Mouse (Mus musculus) brown adipose tissue, adult 24 weeks (tissue): Measurements from ENCODE around the gene Bag3. TPM values are rescaled to one million over a fixed set of nuclear protein-coding genes. Genes with fewer than 3 reads are reported as not detected.

Source experiments
- H3K27ac ChIP-seq: fragments of 200-500 bp; replicated peaks from 2 replicates; pipeline ENCODE4 v1.5.1; 2012; ENCODE audit warnings: low read depth, mild to moderate bottlenecking, low read length
- H3K4me1 ChIP-seq: fragments of 200-500 bp; 2 replicates; pipeline ENCODE4 v1.6.1; 2012; ENCODE audit warnings: low read length, mixed read lengths; ENCODE audit not compliant: control insufficient read depth, insufficient read depth, insufficient read length
- H3K4me3 ChIP-seq: fragments of 200-500 bp; 2 replicates; pipeline ENCODE4 v1.5.1; 2012; ENCODE audit warnings: low read depth, mild to moderate bottlenecking, low read length, moderate library complexity; ENCODE audit not compliant: insufficient read depth
- polyA plus RNA-seq: library from polyadenylated mRNA; stranded (reverse); fragments of >200 nt; gene quantifications from 2 replicates; pipeline ENCODE4 v1.2.4, GENCODE M21; 2012; ENCODE audit not compliant: missing spikeins, insufficient read depth, insufficient read length

The Bag3 gene
- 29.2 and 37.5 TPM in 2 replicates for polyA plus RNA-seq

- H3K4me1 ChIP-seq, result peaks cover 3% of the 10 kb centered on the region; the same call in 1 of the 2 replicates
- H3K27ac ChIP-seq, result peak within 1 kb of the TSS; percentile 99
- peak within 1 kb of the TSS; percentile 99 for H3K4me3 ChIP-seq
Measured at GRCm38 (mm10) chr7:128523349-128523961, at the start of gene Bag3. Gene Bag3 (plus strand): TSS chr7:128523616.

DNA sequence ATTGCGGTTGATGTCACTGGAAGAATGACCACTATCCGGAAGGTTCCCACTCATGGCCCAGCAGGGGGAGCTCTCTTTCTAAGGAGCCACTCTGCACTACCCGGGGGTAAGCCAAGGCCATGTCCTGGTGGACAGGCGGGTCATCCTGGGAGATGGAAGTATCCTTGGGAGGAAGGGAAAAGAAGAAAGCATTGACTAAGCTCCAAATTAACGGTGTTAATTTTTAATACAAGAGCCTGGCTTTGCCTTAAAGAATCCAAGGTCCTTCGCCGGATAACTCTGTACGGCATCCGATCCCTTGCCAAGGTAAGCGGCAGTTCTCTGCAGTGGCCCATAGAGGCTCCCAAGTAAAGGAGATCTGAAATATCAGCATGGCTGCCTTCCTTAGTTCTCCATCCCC, 49.1 kb upstream of the Bag3 start:
- Histone ChIP-seq H3K27ac (no peak overlapping the region), H3K4me1 (no peaks in the 10 kb centered on the region), H3K4me3 (peak overlapping the region; percentile 28; the same call in 1 of the 2 replicates)

DNA sequence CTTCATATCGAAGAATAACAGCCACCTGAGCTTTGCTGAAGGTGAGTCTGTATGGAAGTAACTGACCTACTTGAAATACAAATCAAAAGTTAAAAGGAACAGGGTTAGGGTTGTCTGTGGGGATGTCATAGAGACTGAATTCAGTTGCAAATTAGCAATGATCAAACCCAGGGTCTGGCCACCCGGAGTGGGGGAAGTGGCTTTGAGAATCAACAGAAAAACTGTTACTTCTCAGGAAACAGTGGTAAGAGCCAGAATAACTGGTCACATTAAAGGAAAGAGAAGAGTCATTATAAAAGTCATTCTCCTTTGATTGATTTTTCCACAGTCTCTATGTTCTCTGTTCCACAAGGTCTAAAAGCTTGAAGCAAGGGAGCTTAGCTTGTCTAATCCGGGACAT, 34.4 kb upstream of the Bag3 start:
- Histone ChIP-seq H3K27ac (no peak overlapping the region), H3K4me3 (no peak overlapping the region), H3K4me1 (no peaks in the 10 kb centered on the region)

DNA sequence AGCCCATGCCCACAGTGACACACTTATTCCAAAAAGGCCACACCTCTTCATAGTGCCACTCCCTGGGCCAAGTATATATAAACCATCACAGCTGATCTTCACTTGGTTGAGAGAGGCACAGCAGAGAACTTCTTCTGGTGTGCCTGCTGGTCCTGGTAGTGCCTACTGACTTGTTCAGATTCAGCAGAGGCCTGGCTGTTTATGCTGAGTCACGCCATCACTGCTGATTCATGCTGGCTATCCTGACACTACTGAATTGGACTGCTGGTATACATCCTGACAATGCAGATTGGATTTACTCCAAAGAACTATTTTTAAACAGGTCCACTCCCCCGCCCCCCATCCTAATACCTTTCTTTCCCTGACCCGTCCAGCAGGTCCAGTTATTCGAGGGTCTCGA, 28.9 kb upstream of the Bag3 start:
- Histone ChIP-seq H3K4me3 (no peak overlapping the region), H3K27ac (no peak overlapping the region), H3K4me1 (no peaks in the 10 kb centered on the region)

GRCm38 (mm10) chr7:128499801-128500200, 23.6 kb upstream of the Bag3 start:
- Histone ChIP-seq H3K4me1 (no peaks in the 10 kb centered on the region), H3K27ac (no peak overlapping the region), H3K4me3 (no peak overlapping the region)

- Histone ChIP-seq H3K27ac (no peak overlapping the region), H3K4me1 (no peaks in the 10 kb centered on the region), H3K4me3 (no peak overlapping the region)
Measured at GRCm38 (mm10) chr7:128504091-128504490, 19.3 kb upstream of the Bag3 start.

DNA sequence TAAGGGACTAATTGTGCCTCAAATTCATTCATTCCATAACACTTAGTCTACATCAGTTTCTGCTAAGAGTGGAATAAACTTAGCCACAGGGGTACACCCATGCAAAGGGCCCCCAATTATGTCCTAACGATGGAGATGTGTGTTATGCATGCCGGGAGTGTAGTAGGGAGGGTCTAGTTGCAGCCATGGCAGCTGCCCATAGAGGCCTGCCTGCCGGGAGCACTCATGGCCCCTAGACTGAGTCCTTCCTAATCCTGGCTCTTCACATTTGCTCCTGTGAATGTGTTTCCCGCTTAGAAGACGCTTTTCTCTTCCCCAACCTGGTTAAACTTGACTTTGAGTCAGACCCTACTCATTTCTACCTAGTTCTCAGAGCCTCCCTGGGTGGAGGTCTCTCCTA, 11.5 kb upstream of the Bag3 start:
- Histone ChIP-seq H3K4me1 (no peaks in the 10 kb centered on the region), H3K4me3 (no peak overlapping the region), H3K27ac (no peak overlapping the region)

DNA sequence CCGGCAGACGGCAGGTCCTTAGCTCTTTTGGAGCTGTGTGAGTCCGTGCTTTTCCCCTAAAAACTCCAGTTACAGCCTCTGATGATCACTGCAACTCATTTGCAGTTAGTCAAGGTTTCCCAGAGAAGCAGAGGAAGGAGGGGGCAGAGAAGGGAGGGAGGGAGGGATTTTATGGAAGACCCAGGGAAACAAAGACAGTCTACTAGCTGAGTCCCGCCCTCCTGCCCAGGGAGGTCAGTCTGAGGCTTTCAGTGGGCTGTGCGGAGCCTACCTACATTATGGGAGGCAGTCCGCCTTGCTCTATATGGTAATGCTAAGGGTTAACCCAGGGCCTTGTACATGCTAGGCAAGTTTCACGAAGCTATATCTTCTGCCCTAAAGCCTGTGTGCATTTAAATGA, 9.9 kb upstream of the Bag3 start:
- no peaks in the 10 kb centered on the region for H3K4me1 ChIP-seq
- no peak overlapping the region for H3K27ac ChIP-seq
- no peak overlapping the region for H3K4me3 ChIP-seq

GRCm38 (mm10) chr7:128514341-128514740, 9.1 kb upstream of the Bag3 start:
- Histone ChIP-seq H3K4me1 (no peaks in the 10 kb centered on the region), H3K4me3 (no peak overlapping the region), H3K27ac (no peak overlapping the region)

DNA sequence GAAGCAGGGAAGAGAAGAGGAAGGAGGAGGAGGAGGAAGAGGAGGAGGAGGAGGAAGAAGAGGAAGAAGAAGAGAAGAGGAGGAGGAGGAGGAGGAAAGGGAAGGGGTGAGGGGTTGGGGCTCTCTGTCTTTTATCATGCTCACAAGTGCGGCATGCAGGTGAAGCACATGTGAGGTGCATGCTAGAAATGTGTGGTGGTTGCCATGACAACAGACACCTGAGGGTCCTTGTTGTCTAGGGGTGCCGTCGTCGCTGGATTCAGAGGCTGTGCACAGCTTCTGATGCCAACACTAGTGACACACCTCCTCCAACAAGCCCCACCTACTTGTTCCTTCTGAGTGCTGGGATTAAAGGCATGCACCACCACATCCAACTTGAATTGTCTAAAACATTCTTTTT, 7.1 kb upstream of the Bag3 start:
- no peak overlapping the region for H3K4me3 ChIP-seq
- H3K4me1 ChIP-seq, result no peaks in the 10 kb centered on the region
- H3K27ac ChIP-seq, result no peak overlapping the region

DNA sequence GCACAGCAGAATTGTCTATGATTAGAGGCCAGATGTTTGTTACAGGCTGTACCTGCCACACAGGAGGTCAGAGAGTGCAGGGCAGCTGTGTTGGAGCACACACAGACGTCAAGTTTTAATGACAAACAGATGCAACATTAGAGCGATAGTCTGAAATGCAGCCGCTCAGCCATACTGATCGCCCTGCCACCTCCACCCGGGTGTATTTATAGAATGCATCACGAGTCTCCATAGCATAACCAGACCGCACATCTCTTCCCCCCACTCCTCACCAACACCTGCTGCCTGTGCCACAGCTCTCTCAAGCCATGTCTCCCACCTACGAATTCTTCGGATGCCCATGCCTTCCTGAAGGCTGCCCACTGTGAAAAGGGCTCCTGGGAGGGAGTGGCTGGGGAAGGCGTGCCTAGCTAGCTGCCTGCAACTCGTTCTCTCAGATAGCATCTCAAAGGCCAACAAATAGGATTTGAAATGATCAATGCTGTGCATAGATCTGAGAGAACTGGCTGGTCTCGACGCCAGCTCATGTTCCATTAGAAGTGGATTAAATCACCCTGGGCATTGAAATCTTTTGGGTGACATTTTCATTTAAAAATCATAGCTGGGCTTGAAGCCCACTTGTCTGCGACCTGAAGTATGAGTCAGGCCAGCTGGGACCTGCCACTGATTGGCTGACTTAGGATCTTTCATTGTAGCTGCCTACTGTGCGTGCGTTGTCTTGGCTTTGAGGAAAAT, 3.9 kb upstream of the Bag3 start:
- Histone ChIP-seq H3K4me1 (no peaks in the 10 kb centered on the region), H3K4me3 (no peak overlapping the region), H3K27ac (no peak overlapping the region)

DNA sequence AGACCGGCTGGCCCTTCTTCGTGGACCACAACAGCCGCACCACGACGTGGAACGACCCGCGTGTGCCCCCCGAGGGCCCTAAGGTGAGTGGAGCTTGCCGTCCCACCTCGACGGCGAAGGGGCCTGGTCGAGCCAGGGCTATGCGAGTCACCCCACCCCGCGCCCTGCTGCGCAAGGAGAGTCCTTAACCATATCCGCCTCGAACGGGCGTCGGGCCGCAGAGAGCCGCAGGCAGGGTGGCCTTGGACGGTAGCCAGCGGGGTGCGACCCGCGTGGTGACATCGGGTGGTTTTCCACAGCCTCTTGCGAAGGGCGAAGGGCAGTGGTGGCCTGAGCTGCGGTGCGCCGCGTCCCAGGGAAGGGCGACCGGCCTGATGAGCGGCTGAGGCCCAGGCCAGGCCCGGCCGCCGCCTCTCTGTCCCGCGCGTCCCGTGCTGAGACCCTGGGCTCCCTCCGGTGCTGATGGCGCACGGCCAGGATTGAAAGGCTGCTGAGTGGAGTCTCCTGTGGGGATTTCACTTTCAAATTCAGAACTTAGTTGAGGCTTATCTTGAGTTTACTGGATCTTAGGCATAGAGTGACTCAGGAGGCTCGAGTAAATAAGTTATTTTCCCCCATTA, 656 bp downstream of the Bag3 start:
- peaks cover 9% of the 10 kb centered on the region for H3K4me1 ChIP-seq
- peak overlapping the region; percentile 99 for H3K4me3 ChIP-seq
- H3K27ac ChIP-seq, result peak overlapping the region; percentile 99

DNA sequence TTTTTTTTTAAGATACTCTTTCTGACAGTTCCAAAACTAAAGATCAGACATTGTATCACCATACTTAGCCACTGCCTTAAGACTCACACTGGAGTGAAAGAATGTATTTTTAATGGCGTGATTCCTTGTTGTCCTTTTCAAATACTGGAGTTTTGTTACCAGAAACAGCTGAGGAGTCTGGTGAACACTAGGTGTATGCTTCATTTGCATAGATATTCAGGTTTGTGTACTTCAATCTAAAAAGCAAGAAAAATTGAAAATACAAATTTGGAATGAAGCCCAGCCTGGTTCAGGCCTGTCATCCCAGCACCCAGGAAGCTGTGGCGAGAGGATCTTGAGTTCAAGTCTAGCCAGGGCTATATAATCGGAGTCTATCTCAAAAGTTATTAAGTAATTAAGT, 1.2 kb downstream of the Bag3 start:
- peaks cover 15% of the 10 kb centered on the region for H3K4me1 ChIP-seq
- H3K4me3 ChIP-seq, result peak overlapping the region; percentile 99
- peak overlapping the region; percentile 99 for H3K27ac ChIP-seq

DNA sequence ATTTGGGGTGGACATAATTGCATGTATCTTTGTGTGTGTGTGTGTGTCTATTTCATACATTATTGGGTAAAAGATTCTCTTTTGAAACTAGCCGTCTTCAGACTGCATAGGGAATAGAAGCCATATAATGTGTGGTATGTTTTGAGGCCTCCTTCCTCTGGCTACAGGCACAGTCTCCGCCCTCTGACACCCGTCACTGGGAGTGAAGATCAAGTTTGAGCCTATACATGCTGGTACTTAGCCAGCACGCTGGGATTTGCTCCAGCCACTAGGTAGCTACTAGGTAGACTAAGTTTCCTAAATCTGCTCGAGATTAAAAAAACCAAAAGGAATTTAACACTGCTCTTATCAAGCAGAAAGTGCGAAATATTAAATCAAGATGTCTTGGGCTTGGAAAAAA, 3.2 kb downstream of the Bag3 start:
- H3K4me3 ChIP-seq, result no peak overlapping the region
- H3K4me1 ChIP-seq, result peaks cover 26% of the 10 kb centered on the region
- H3K27ac ChIP-seq, result 0 out of 2 replicates have a peak overlapping the region, but pooled peaks have one; percentile 9

GRCm38 (mm10) chr7:128528596-128528995, 5.2 kb downstream of the Bag3 start:
- Histone ChIP-seq H3K4me1 (peaks cover 40% of the 10 kb centered on the region), H3K4me3 (no peak overlapping the region), H3K27ac (peak overlapping the region; percentile 20)
